Mouse (Mus musculus): ENCODE results near the gene Tbata.

- TF ChIP-seq POLR2A (IDR thresholded peaks at IDR 0.05; ENCODE audit: insufficient read depth, low read depth, low read length) (no peak), CTCF (IDR thresholded peaks at IDR 0.05) (no peak), EP300 (IDR thresholded peaks at IDR 0.05; ENCODE audit: insufficient read depth, low read depth, low read length) (no peak)
These were observed 64.0 kb downstream of the Tbata start for GRCm38 (mm10) chr10:61235677-61236267.
